Mouse (Mus musculus) kidney, adult 2 months (tissue): ENCODE measurements around the gene Shb.

Experiments used
- CTCF ChIP-seq: fragments of 200-500 bp; conservative IDR thresholded peaks from 2 replicates; pipeline ENCODE4 v1.5.1; 2011; ENCODE audit warnings: low read depth, mild to moderate bottlenecking, control low read depth, low read length, moderate library complexity, mixed read lengths; ENCODE audit not compliant: insufficient read depth, insufficient read length
- POLR2A ChIP-seq: fragments of 200-500 bp; IDR thresholded peaks from one replicate; pipeline ENCODE4 v1.6.1; 2011; ENCODE audit warnings: low read depth, low read length, control low read depth

GRCm38 (mm10) chr4:45439281-45439680, 93.0 kb downstream of the Shb start:
- TF ChIP-seq CTCF (no peak), POLR2A (no peak)
